In genomic region chr1:156035269-156035929, GRCm38 (mm10) we compare ENCODE assay signal across 8 mouse cellular contexts. TPM values are rescaled to one million over a fixed set of nuclear protein-coding genes. Genes with fewer than 3 reads are reported as not detected.
DNase-seq lines count a peak whose midpoint lies in the region; ATAC-seq and TF ChIP-seq lines count a peak whose summit lies in the region.

Gene Tor1aip2 (plus strand): TSS chr1:156035403.

- H3K36me3 ChIP-seq in kidney, adult 2 months (ENCODE audit: control insufficient read depth, insufficient read depth, low read length) = peaks cover 6% of the 10 kb centered on the region
- peaks cover 34% of the 10 kb centered on the region for H3K36me3 ChIP-seq in forebrain, embryonic 12.5 days (replicated peaks)
- H3K36me3 ChIP-seq in megakaryocyte, embryonic 14.5 days (replicated peaks; ENCODE audit: low read length) = peaks cover 37% of the 10 kb centered on the region
- peaks cover 19% of the 10 kb centered on the region for H3K36me3 ChIP-seq in spleen, adult 2 months (ENCODE audit: control insufficient read depth, insufficient read depth, low read length)

- TF ChIP-seq CTCF in kidney, adult 2 months (conservative IDR thresholded peaks at IDR 0.05; ENCODE audit: insufficient read depth, insufficient read length, low read depth, low read length) = no peak
- no peak for TF ChIP-seq CTCF in spleen, adult 2 months (IDR thresholded peaks at IDR 0.05; ENCODE audit: extremely low read depth, insufficient read depth, insufficient read length, insufficient replicate concordance)

- peak; percentile 85 for ATAC-seq in forebrain, embryonic 12.5 days (ENCODE audit: low FRiP score)

- no peak for DNase-seq in kidney, adult 2 months
- no peak for DNase-seq in kidney, adult 11 months
- peak; percentile 90 for DNase-seq in adrenal gland, postnatal 14 days
- DNase-seq in heart, postnatal 36 days = no peak
- DNase-seq in left cerebral cortex, postnatal 10 days (ENCODE audit: extremely low spot score in 1 of 2, low spot score in 2 of 2) = peak in 1 of 2 experiments; percentile 90
- DNase-seq in spleen, adult 2 months (ENCODE audit: low read depth in 1 of 2, low spot score in 2 of 2) = peak in 1 of 2 experiments; percentile 59

- peak within 1 kb of the TSS; percentile 99 for H3K27ac ChIP-seq in kidney, adult 2 months (ENCODE audit: insufficient read depth, low read depth, low read length)
- peak within 1 kb of the TSS; percentile 100 for H3K27ac ChIP-seq in forebrain, embryonic 12.5 days
- peak within 1 kb of the TSS; percentile 100 for H3K27ac ChIP-seq in spleen, adult 2 months (ENCODE audit: insufficient read depth, low read length)

- peaks cover 5% of the 10 kb centered on the region; the same call in 1 of the 2 replicates for H3K4me1 ChIP-seq in kidney, adult 2 months (ENCODE audit: control insufficient read depth, insufficient read depth, low read length)
- H3K4me1 ChIP-seq in forebrain, embryonic 12.5 days = peaks cover 14% of the 10 kb centered on the region
- peaks cover 32% of the 10 kb centered on the region for H3K4me1 ChIP-seq in megakaryocyte, embryonic 14.5 days
- H3K4me1 ChIP-seq in spleen, adult 2 months (ENCODE audit: control insufficient read depth, insufficient read depth, insufficient read length) = peaks cover 3% of the 10 kb centered on the region; the same call in 1 of the 2 replicates

- no peaks in the 10 kb centered on the region for H3K9me3 ChIP-seq in forebrain, embryonic 12.5 days
- no peaks in the 10 kb centered on the region for H3K9me3 ChIP-seq in megakaryocyte, embryonic 14.5 days

- WGBS in kidney, adult 2 months = under 1% methylated on average over 59 of the region's 59 CpGs
- WGBS in forebrain, embryonic 12.5 days = under 1% methylated on average over 56 of the region's 59 CpGs
- under 1% methylated on average over 59 of the region's 59 CpGs for WGBS in spleen, adult 2 months

- H3K4me3 ChIP-seq in kidney, adult 2 months (ENCODE audit: insufficient read depth, low read depth, low read length) = peak within 1 kb of the TSS; percentile 92
- peak within 1 kb of the TSS; percentile 80 for H3K4me3 ChIP-seq in forebrain, embryonic 12.5 days (replicated peaks)
- H3K4me3 ChIP-seq in megakaryocyte, embryonic 14.5 days (replicated peaks) = peak within 1 kb of the TSS; percentile 100
- peak within 1 kb of the TSS; percentile 94 for H3K4me3 ChIP-seq in spleen, adult 2 months (ENCODE audit: extremely low read depth, insufficient read depth, insufficient read length)

- no peaks in the 10 kb centered on the region for H3K27me3 ChIP-seq in kidney, adult 2 months (replicated peaks; ENCODE audit: control insufficient read depth, insufficient read depth, low read length)
- no peaks in the 10 kb centered on the region for H3K27me3 ChIP-seq in forebrain, embryonic 12.5 days
- no peaks in the 10 kb centered on the region for H3K27me3 ChIP-seq in megakaryocyte, embryonic 14.5 days (replicated peaks)
- no peaks in the 10 kb centered on the region for H3K27me3 ChIP-seq in spleen, adult 2 months (ENCODE audit: control insufficient read depth, insufficient read depth, low read length)

- peak within 1 kb of the TSS; percentile 77 for H3K9ac ChIP-seq in forebrain, embryonic 12.5 days

- intact Hi-C loops in heart, postnatal 36 days (cut with DNase I) = loop anchor here (1.0 to 10.0 kb wide), 2 partner anchors 62 to 221 kb away; partner anchors contain the start of genes Cep350 and Qsox1
- intact Hi-C loops in left cerebral cortex, postnatal 10 days (cut with DNase I) = no loop called here

- TF ChIP-seq POLR2A in kidney, adult 2 months (IDR thresholded peaks at IDR 0.05; ENCODE audit: low read depth, low read length) = no peak
- TF ChIP-seq POLR2A in spleen, adult 2 months (IDR thresholded peaks at IDR 0.05; ENCODE audit: low read depth, low read length) = peak; percentile 76; the same call in 1 of the 2 replicates

- peak within 1 kb of the TSS; percentile 54 for H3K4me2 ChIP-seq in forebrain, embryonic 12.5 days

RNA-seq across cellular contexts. Expression of gene Tor1aip2, which starts in this region (rescaled TPM):
- 84.6 and 85.7 TPM in 2 replicates for polyA plus RNA-seq in kidney, adult 2 months (2012; rRNA removed)
- 113 and 124 TPM in 2 replicates for total RNA-seq in adrenal gland, postnatal 14 days (2021)
- 89.3 and 91.0 TPM in 2 replicates for polyA plus RNA-seq in forebrain, embryonic 12.5 days (2016; fragmentation: Nextera tagmentation; extraction: Ambion mirVana)
- total RNA-seq in heart, postnatal 36 days (2021) = 10 to 100 TPM; 46.2 to 52.5 TPM
- 10 to 100 TPM; 55.4 to 56.1 TPM for total RNA-seq in left cerebral cortex, postnatal 10 days (2021)
- 5.2 and 12.2 TPM in 2 replicates for polyA plus RNA-seq in megakaryocyte, embryonic 14.5 days (2012; ENCODE audit: insufficient read depth, low replicate concordance)
- 27.6 and 28.9 TPM in 2 replicates for polyA plus RNA-seq in spleen, adult 2 months (2012; rRNA removed)
